ENCODE assay signal across 9 mouse cellular contexts in genomic region chr4:126199556-126199955, GRCm38 (mm10). TPM values are rescaled to one million over a fixed set of nuclear protein-coding genes. Genes with fewer than 3 reads are reported as not detected.
DNase-seq lines count a peak whose midpoint lies in the region; ATAC-seq lines count a peak whose summit lies in the region.
"Had no signal": no experiment of that assay in that cellular context is flagged by ENCODE, and none has a peak within 500 bp of the region (broad histone marks: within the 10 kb centered on the region; RNA-seq: fewer than 3 reads in every experiment).

No protein-coding gene starts in this region.

- no peaks in the 10 kb centered on the region for H3K27me3 ChIP-seq in midbrain, embryonic 15.5 days (replicated peaks)
- no peaks in the 10 kb centered on the region for H3K27me3 ChIP-seq in midbrain, embryonic 14.5 days (ENCODE audit: control insufficient read depth, insufficient read depth, low read length)
- H3K27me3 ChIP-seq in intestine, embryonic 14.5 days (replicated peaks; ENCODE audit: control insufficient read depth, insufficient read depth, low read length): no peaks in the 10 kb centered on the region

- ATAC-seq in midbrain, embryonic 15.5 days (replicated peaks): no peak
- ATAC-seq in midbrain, embryonic 14.5 days (ENCODE audit: low FRiP score, low TSS enrichment): no peak
- ATAC-seq in intestine, embryonic 14.5 days (replicated peaks; ENCODE audit: low FRiP score, low TSS enrichment, low read depth): no peak

- no peak overlapping the region for H3K4me3 ChIP-seq in midbrain, embryonic 15.5 days
- H3K4me3 ChIP-seq in midbrain, embryonic 14.5 days (replicated peaks; ENCODE audit: low read depth, low read length): no peak overlapping the region
- H3K4me3 ChIP-seq in intestine, embryonic 14.5 days (ENCODE audit: low read depth, low read length): no peak overlapping the region

- H3K9me3 ChIP-seq in midbrain, embryonic 15.5 days: no peaks in the 10 kb centered on the region
- H3K9me3 ChIP-seq in midbrain, embryonic 14.5 days (ENCODE audit: control insufficient read depth, low read length): no peaks in the 10 kb centered on the region
- no peaks in the 10 kb centered on the region for H3K9me3 ChIP-seq in intestine, embryonic 14.5 days (ENCODE audit: control insufficient read depth, low read length)

- H3K27ac ChIP-seq in midbrain, embryonic 15.5 days: no peak overlapping the region
- no peak overlapping the region for H3K27ac ChIP-seq in midbrain, embryonic 14.5 days (replicated peaks; ENCODE audit: low read depth, low read length)
- H3K27ac ChIP-seq in intestine, embryonic 14.5 days (ENCODE audit: low read depth): no peak overlapping the region

- no peak overlapping the region for H3K9ac ChIP-seq in midbrain, embryonic 15.5 days
- H3K9ac ChIP-seq in midbrain, embryonic 14.5 days (replicated peaks; ENCODE audit: low read length): no peak overlapping the region
- H3K9ac ChIP-seq in intestine, embryonic 14.5 days (ENCODE audit: low read length): no peak overlapping the region

- WGBS in midbrain, embryonic 15.5 days: 84% methylated on average over 6 of the region's 6 CpGs
- whole genome bisulfite sequencing in midbrain, embryonic 14.5 days: 93% methylated on average over 6 of the region's 6 CpGs
- WGBS in intestine, embryonic 14.5 days: 79% methylated on average over 6 of the region's 6 CpGs

- intact Hi-C loops in gastrocnemius, postnatal 36 days (cut with DNase I): no loop called here

- peak; percentile 31 for DNase-seq in gastrocnemius, adult 18-20 months (ENCODE audit: low spot score)
- no peak for DNase-seq in gastrocnemius, postnatal 36 days
- no peak for DNase-seq in midbrain, embryonic 14.5 days
- DNase-seq in intestine, embryonic 14.5 days (ENCODE audit: low spot score): no peak
- no peak for DNase-seq in cerebellum, adult 9-10 months
- no peak for DNase-seq in spleen, postnatal 4 days (ENCODE audit: low spot score in 2 of 2)
- no peak for DNase-seq in urinary bladder, postnatal 10 days (ENCODE audit: low spot score)
- DNase-seq: cerebellum, adult 18-20 months had no signal

- H3K4me2 ChIP-seq in midbrain, embryonic 15.5 days: 0 out of 2 replicates have a peak overlapping the region, but pooled peaks have one; percentile 65
- no peak overlapping the region for H3K4me2 ChIP-seq in midbrain, embryonic 14.5 days (ENCODE audit: low read length)
- H3K4me2 ChIP-seq in intestine, embryonic 14.5 days (ENCODE audit: low read length): peak overlapping the region; percentile 88

- peaks cover 39% of the 10 kb centered on the region for H3K4me1 ChIP-seq in midbrain, embryonic 15.5 days
- peaks cover 22% of the 10 kb centered on the region for H3K4me1 ChIP-seq in midbrain, embryonic 14.5 days (ENCODE audit: control insufficient read depth, insufficient read depth, low read length)
- H3K4me1 ChIP-seq in intestine, embryonic 14.5 days (replicated peaks; ENCODE audit: control insufficient read depth, insufficient read depth, low read length): peaks cover 31% of the 10 kb centered on the region

- H3K36me3 ChIP-seq in midbrain, embryonic 15.5 days (replicated peaks): no peaks in the 10 kb centered on the region
- H3K36me3 ChIP-seq in midbrain, embryonic 14.5 days (ENCODE audit: control insufficient read depth, insufficient read depth, low read length): no peaks in the 10 kb centered on the region
- peaks cover 5% of the 10 kb centered on the region for H3K36me3 ChIP-seq in intestine, embryonic 14.5 days (ENCODE audit: control insufficient read depth, insufficient read depth, low read length)

RNA-seq across cellular contexts. Expression of gene Thrap3, which starts 3.0 kb away (rescaled TPM):
- total RNA-seq in gastrocnemius, adult 18-20 months (2021): 100 to 1,000 TPM in 1 of 2 experiments, 10 to 100 TPM in 1; 94.1 to 101 TPM
- total RNA-seq in gastrocnemius, postnatal 36 days (2021): 100 to 1,000 TPM in 1 of 2 experiments, 10 to 100 TPM in 1; 87.9 to 106 TPM
- polyA plus RNA-seq in midbrain, embryonic 15.5 days (2015; fragmentation: Nextera tagmentation; extraction: Ambion mirVana): 140 and 150 TPM in 2 replicates
- 113 and 167 TPM in 2 replicates for polyA plus RNA-seq in midbrain, embryonic 14.5 days (2014; fragmentation: Nextera tagmentation; extraction: Ambion mirVana)
- polyA plus RNA-seq in intestine, embryonic 14.5 days (2014; fragmentation: Nextera tagmentation; extraction: Ambion mirVana): 206 TPM in 2 replicates

RNA-seq across cellular contexts. Expression of gene Sh3d21, which starts 36.3 kb away (rescaled TPM):
- total RNA-seq in gastrocnemius, adult 18-20 months (2021): under 1 TPM; 0.62 to 0.83 TPM
- 1 to 10 TPM in 1 of 2 experiments, under 1 TPM in 1; 0.71 to 1.3 TPM for total RNA-seq in gastrocnemius, postnatal 36 days (2021)
- polyA plus RNA-seq in midbrain, embryonic 15.5 days (2015; fragmentation: Nextera tagmentation; extraction: Ambion mirVana): 1.3 TPM in 2 replicates
- polyA plus RNA-seq in midbrain, embryonic 14.5 days (2014; fragmentation: Nextera tagmentation; extraction: Ambion mirVana): 0.89 and 1.1 TPM in 2 replicates
- 7.4 and 7.9 TPM in 2 replicates for polyA plus RNA-seq in intestine, embryonic 14.5 days (2014; fragmentation: Nextera tagmentation; extraction: Ambion mirVana)

RNA-seq across cellular contexts. Expression of gene Eva1b, which starts 52.0 kb away (rescaled TPM):
- 1 to 10 TPM; 2.1 to 3.3 TPM for total RNA-seq in gastrocnemius, adult 18-20 months (2021)
- total RNA-seq in gastrocnemius, postnatal 36 days (2021): 1 to 10 TPM; 5.5 to 6.8 TPM
- 11.8 and 12.0 TPM in 2 replicates for polyA plus RNA-seq in midbrain, embryonic 15.5 days (2015; fragmentation: Nextera tagmentation; extraction: Ambion mirVana)
- 7.8 and 12.3 TPM in 2 replicates for polyA plus RNA-seq in midbrain, embryonic 14.5 days (2014; fragmentation: Nextera tagmentation; extraction: Ambion mirVana)
- 61.0 and 63.2 TPM in 2 replicates for polyA plus RNA-seq in intestine, embryonic 14.5 days (2014; fragmentation: Nextera tagmentation; extraction: Ambion mirVana)

RNA-seq across cellular contexts. Expression of gene Map7d1, which starts 56.6 kb away (rescaled TPM):
- total RNA-seq in gastrocnemius, adult 18-20 months (2021): 100 to 1,000 TPM; 185 to 200 TPM
- 100 to 1,000 TPM; 165 to 207 TPM for total RNA-seq in gastrocnemius, postnatal 36 days (2021)
- polyA plus RNA-seq in midbrain, embryonic 15.5 days (2015; fragmentation: Nextera tagmentation; extraction: Ambion mirVana): 85.4 and 92.1 TPM in 2 replicates
- 78.3 and 85.3 TPM in 2 replicates for polyA plus RNA-seq in midbrain, embryonic 14.5 days (2014; fragmentation: Nextera tagmentation; extraction: Ambion mirVana)
- polyA plus RNA-seq in intestine, embryonic 14.5 days (2014; fragmentation: Nextera tagmentation; extraction: Ambion mirVana): 37.8 and 38.0 TPM in 2 replicates
